Mouse (Mus musculus): Measurements from ENCODE around the gene Sec1.

DNA sequence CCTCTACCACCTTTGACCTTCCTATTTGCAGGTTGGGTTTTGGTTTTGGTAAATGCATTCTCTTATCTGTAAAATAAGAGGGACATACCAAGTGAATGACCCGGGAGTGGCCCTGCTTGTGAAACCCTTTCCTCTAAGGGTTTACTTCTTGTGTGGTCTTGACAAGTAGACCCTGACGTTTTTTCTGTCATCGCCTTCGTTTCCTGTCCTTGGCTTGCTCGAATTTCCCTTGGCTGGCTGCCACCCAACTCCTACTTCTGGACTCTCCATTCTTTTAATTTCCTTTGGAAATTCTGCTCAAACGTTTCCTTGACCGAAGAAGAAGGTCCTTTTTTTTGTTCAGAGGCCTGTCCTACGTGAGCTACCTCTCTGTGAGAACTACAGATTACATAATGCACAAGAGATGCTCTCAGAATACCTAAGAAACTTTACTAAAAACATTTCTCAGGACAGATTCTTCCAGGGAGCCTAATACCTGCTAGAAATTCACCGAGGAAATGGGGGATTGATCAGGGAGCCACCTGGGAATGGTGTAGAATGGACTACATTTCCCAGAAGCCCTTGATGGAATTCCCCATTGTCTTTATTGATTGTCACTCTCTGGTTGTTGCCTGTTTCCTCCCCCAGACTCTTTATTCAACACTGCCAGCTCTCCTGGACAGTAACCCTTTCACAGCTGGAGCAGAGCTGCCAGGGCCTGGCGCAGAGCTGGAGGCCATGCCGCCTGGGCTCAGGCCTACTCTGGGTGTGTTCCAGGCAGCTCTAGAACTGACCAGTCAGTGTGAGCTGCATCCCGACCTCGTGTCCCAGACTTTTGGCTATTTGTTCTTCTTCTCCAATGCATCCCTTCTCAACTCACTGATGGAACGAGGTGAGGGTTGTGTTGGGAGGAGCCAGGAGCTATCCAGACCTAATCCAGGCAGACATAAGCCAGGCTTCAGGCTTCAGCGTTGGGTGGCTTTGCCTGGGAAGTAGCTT lies 58.2 kb downstream of the Sec1 start:
- TF ChIP-seq EP300 (IDR thresholded peaks at IDR 0.05; ENCODE audit: insufficient read depth, low read depth, low read length) = 0 out of 2 replicates have a peak, but pooled peaks have one; percentile 11
- no peak for TF ChIP-seq CTCF (IDR thresholded peaks at IDR 0.05)

All from heart, adult 2 months (tissue).